16 mouse cellular contexts compared by ENCODE assay signal in the genomic region with DNA sequence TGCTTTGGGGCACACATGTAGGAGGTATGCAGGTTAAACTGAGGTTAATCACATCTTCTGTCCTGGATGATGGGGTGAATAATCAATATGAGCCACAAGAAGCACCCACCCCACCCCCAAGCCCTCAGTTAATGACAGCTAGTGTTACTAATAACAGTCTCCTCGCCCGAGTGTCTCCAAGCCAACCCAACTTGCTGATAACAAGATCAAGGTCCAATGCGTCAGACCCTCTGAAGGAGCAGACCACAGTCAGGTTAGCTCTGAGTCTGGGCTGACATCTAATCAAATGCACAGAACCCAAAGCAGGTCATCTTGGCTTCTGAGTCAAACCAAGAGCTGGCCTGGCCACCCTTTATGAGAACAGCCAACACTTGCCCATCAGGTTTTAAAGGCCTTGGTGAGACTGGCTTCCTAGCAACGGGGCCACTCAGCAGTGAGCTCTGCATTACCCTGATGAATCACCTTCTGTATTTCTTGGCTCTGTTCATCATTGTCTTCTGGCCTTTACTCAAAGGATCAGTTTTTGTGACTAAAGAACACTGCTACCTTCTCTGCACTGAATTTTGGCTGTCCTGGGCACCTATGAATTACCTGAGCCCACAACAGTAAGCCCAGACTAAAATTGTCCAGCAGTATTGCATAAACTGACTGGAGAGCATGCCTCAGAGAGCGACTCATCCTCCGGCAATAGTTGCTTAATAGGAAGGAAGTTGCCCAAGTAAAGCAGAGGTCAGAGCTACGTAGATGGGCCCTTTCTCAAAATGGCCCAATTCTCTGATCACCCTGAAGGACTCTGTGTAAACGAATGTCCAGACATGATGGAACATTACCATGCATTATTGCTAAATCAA. TPM values are rescaled to one million over a fixed set of nuclear protein-coding genes. Genes with fewer than 3 reads are reported as not detected.
DNase-seq lines count a peak whose midpoint lies in the region; ATAC-seq and TF ChIP-seq lines count a peak whose summit lies in the region.
"Had no signal": no experiment of that assay in that cellular context is flagged by ENCODE, and none has a peak within 500 bp of the region (broad histone marks: within the 10 kb centered on the region; RNA-seq: fewer than 3 reads in every experiment).

No protein-coding gene starts in this region.

- no peak for ATAC-seq in midbrain, embryonic 14.5 days (ENCODE audit: low FRiP score, low TSS enrichment)
- no peak for ATAC-seq in midbrain, embryonic 16.5 days
- ATAC-seq in heart, embryonic 12.5 days (ENCODE audit: insufficient number of reproducible peaks, low FRiP score) = no peak
- ATAC-seq: forebrain, embryonic 13.5 days had no signal

- no peaks in the 10 kb centered on the region for H3K36me3 ChIP-seq in heart, adult 2 months (ENCODE audit: control insufficient read depth, insufficient read depth, low read length)
- peaks cover 9% of the 10 kb centered on the region for H3K36me3 ChIP-seq in midbrain, embryonic 14.5 days (ENCODE audit: control insufficient read depth, insufficient read depth, low read length)
- 0 out of 2 replicates have a peak, but pooled peaks cover 7% of the 10 kb centered on the region for H3K36me3 ChIP-seq in midbrain, embryonic 16.5 days (ENCODE audit: control insufficient read depth, insufficient read depth, low read length)
- H3K36me3 ChIP-seq in heart, embryonic 12.5 days = peaks cover 19% of the 10 kb centered on the region

- DNase-seq in heart, adult 11 months = peak; percentile 82
- DNase-seq in heart, adult 2 months = no peak
- peak; percentile 81 for DNase-seq in adipocyte (ENCODE audit: low spot score)
- DNase-seq in monocyte, adult 2 months (ENCODE audit: low read depth in 1 of 2, low spot score in 2 of 2) = peak; percentile 27 to 30
- DNase-seq in midbrain, embryonic 14.5 days = no peak
- DNase-seq: heart, adult 18-20 months; thymus, postnatal 14 days had no signal

- no peaks in the 10 kb centered on the region for H3K9me3 ChIP-seq in midbrain, embryonic 14.5 days (ENCODE audit: control insufficient read depth, low read length)
- H3K9me3 ChIP-seq in midbrain, embryonic 16.5 days (replicated peaks; ENCODE audit: control insufficient read depth, low read length, poor library complexity, severe bottlenecking) = peaks cover 4% of the 10 kb centered on the region; the same call in 1 of the 2 replicates
- H3K9me3 ChIP-seq in heart, embryonic 12.5 days (replicated peaks) = no peaks in the 10 kb centered on the region
- H3K9me3 ChIP-seq: forebrain, embryonic 13.5 days; lung, embryonic 15.5 days had no signal

- 55% methylated on average over 8 of the region's 8 CpGs for WGBS in heart, adult 2 months
- 92% methylated on average over 8 of the region's 8 CpGs for WGBS in midbrain, embryonic 14.5 days
- WGBS in midbrain, embryonic 16.5 days = 88% methylated on average over 8 of the region's 8 CpGs
- 62% methylated on average over 8 of the region's 8 CpGs for WGBS in heart, embryonic 12.5 days

- no peaks in the 10 kb centered on the region for H3K79me2 ChIP-seq in heart, adult 2 months (replicated peaks; ENCODE audit: control insufficient read depth, insufficient read depth, low read length)

- no peak for TF ChIP-seq CTCF in heart, adult 2 months (IDR thresholded peaks at IDR 0.05)
- TF ChIP-seq CTCF in embryonic fibroblast, embryonic 13.5 days (IDR thresholded peaks at IDR 0.05; ENCODE audit: borderline replicate concordance, insufficient read depth, low read length) = no peak

- H3K27ac ChIP-seq in heart, adult 2 months = no peak overlapping the region
- peak overlapping the region; percentile 52; the same call in 1 of the 2 replicates for H3K27ac ChIP-seq in embryonic fibroblast, embryonic 13.5 days (ENCODE audit: insufficient read depth, low read length)
- H3K27ac ChIP-seq in midbrain, embryonic 14.5 days (replicated peaks; ENCODE audit: low read depth, low read length) = no peak overlapping the region
- no peak overlapping the region for H3K27ac ChIP-seq in midbrain, embryonic 16.5 days (ENCODE audit: low read length)
- H3K27ac ChIP-seq in heart, embryonic 12.5 days (ENCODE audit: poor library complexity, severe bottlenecking) = no peak overlapping the region
- H3K27ac ChIP-seq: forebrain, embryonic 13.5 days; lung, embryonic 15.5 days had no signal

- H3K4me1 ChIP-seq in heart, adult 2 months (ENCODE audit: control insufficient read depth, insufficient read depth, low read length) = no peaks in the 10 kb centered on the region
- H3K4me1 ChIP-seq in embryonic fibroblast, embryonic 13.5 days (ENCODE audit: control insufficient read depth, insufficient read depth, low read length) = peaks cover 9% of the 10 kb centered on the region
- no peaks in the 10 kb centered on the region for H3K4me1 ChIP-seq in midbrain, embryonic 14.5 days (ENCODE audit: control insufficient read depth, insufficient read depth, low read length)
- H3K4me1 ChIP-seq in midbrain, embryonic 16.5 days (ENCODE audit: control insufficient read depth, insufficient read depth, low read length) = no peaks in the 10 kb centered on the region
- peaks cover 4% of the 10 kb centered on the region; the same call in 1 of the 2 replicates for H3K4me1 ChIP-seq in heart, embryonic 12.5 days (replicated peaks)
- H3K4me1 ChIP-seq: forebrain, embryonic 13.5 days had no signal

- H3K9ac ChIP-seq in heart, adult 2 months (ENCODE audit: low read depth, low read length) = no peak overlapping the region
- no peak overlapping the region for H3K9ac ChIP-seq in midbrain, embryonic 14.5 days (replicated peaks; ENCODE audit: low read length)
- H3K9ac ChIP-seq in midbrain, embryonic 16.5 days (ENCODE audit: low read depth, low read length) = no peak overlapping the region
- H3K9ac ChIP-seq in heart, embryonic 12.5 days = no peak overlapping the region
- H3K9ac ChIP-seq: forebrain, embryonic 13.5 days; lung, embryonic 15.5 days had no signal

- H3K4me2 ChIP-seq in midbrain, embryonic 14.5 days (ENCODE audit: low read length) = no peak overlapping the region
- no peak overlapping the region for H3K4me2 ChIP-seq in midbrain, embryonic 16.5 days (ENCODE audit: low read length)
- H3K4me2 ChIP-seq in heart, embryonic 12.5 days = no peak overlapping the region
- H3K4me2 ChIP-seq: forebrain, embryonic 13.5 days; lung, embryonic 15.5 days had no signal

- intact Hi-C loops in heart, adult 2 months (cut with DNase I) = no loop called here

- TF ChIP-seq POLR2A in heart, adult 2 months (IDR thresholded peaks at IDR 0.05; ENCODE audit: insufficient read depth, low read depth, low read length) = no peak
- TF ChIP-seq POLR2A in embryonic fibroblast, embryonic 13.5 days (IDR thresholded peaks at IDR 0.05; ENCODE audit: low read depth, low read length) = no peak

- no peak overlapping the region for H3K4me3 ChIP-seq in heart, adult 2 months
- H3K4me3 ChIP-seq in embryonic fibroblast, embryonic 13.5 days (ENCODE audit: insufficient read depth, low read length) = no peak overlapping the region
- H3K4me3 ChIP-seq in midbrain, embryonic 14.5 days (replicated peaks; ENCODE audit: low read depth, low read length) = no peak overlapping the region
- no peak overlapping the region for H3K4me3 ChIP-seq in midbrain, embryonic 16.5 days (ENCODE audit: low read depth, low read length)
- H3K4me3 ChIP-seq in heart, embryonic 12.5 days = no peak overlapping the region
- H3K4me3 ChIP-seq: forebrain, embryonic 13.5 days; lung, embryonic 15.5 days had no signal

- TF ChIP-seq EP300 in heart, adult 2 months (IDR thresholded peaks at IDR 0.05; ENCODE audit: insufficient read depth, low read depth, low read length) = no peak

- H3K27me3 ChIP-seq in heart, adult 2 months (ENCODE audit: control insufficient read depth, insufficient read depth, low read length) = no peaks in the 10 kb centered on the region
- H3K27me3 ChIP-seq in midbrain, embryonic 14.5 days (ENCODE audit: control insufficient read depth, insufficient read depth, low read length) = no peaks in the 10 kb centered on the region
- H3K27me3 ChIP-seq in midbrain, embryonic 16.5 days (ENCODE audit: control insufficient read depth, insufficient read depth, low read depth, low read length) = no peaks in the 10 kb centered on the region
- no peaks in the 10 kb centered on the region for H3K27me3 ChIP-seq in heart, embryonic 12.5 days (replicated peaks)
- H3K27me3 ChIP-seq: forebrain, embryonic 13.5 days; lung, embryonic 15.5 days had no signal

RNA-seq across cellular contexts. Expression of gene Gm13547, which starts 12.7 kb away (rescaled TPM):
- not detected for total RNA-seq in heart, adult 2 months (2021)
- not detected in 2 replicates for polyA plus RNA-seq in heart, adult 2 months (2012; rRNA removed)
- not detected in 2 replicates for polyA plus RNA-seq in embryonic fibroblast, embryonic 13.5 days (2011; ENCODE audit: insufficient read length, low read depth, missing spikeins)
- not detected in 2 replicates for polyA plus RNA-seq in midbrain, embryonic 14.5 days (2014; fragmentation: Nextera tagmentation; extraction: Ambion mirVana)
- not detected in 2 replicates for polyA plus RNA-seq in midbrain, embryonic 16.5 days (2015; fragmentation: Nextera tagmentation; extraction: Ambion mirVana)
- 0.44 TPM in 1 of 2 replicates, not detected in the other for polyA plus RNA-seq in heart, embryonic 12.5 days (2016; fragmentation: Nextera tagmentation; extraction: Ambion mirVana)
- total RNA-seq: heart, adult 18-20 months; left cerebral cortex, adult 18-20 months had no signal
- polyA plus RNA-seq: hindbrain, embryonic 11.5 days; kidney, embryonic 16.5 days; lung, embryonic 15.5 days; neural tube, embryonic 11.5 days had no signal

RNA-seq across cellular contexts. Expression of gene Coq4, which starts 15.5 kb away (rescaled TPM):
- total RNA-seq in heart, adult 2 months (2021) = 10 to 100 TPM; 15.8 to 22.7 TPM
- polyA plus RNA-seq in heart, adult 2 months (2012; rRNA removed) = 28.6 and 38.6 TPM in 2 replicates
- polyA plus RNA-seq in embryonic fibroblast, embryonic 13.5 days (2011; ENCODE audit: insufficient read length, low read depth, missing spikeins) = 9.3 and 12.6 TPM in 2 replicates
- 37.6 and 38.3 TPM in 2 replicates for polyA plus RNA-seq in midbrain, embryonic 14.5 days (2014; fragmentation: Nextera tagmentation; extraction: Ambion mirVana)
- polyA plus RNA-seq in midbrain, embryonic 16.5 days (2015; fragmentation: Nextera tagmentation; extraction: Ambion mirVana) = 38.3 and 40.5 TPM in 2 replicates
- polyA plus RNA-seq in heart, embryonic 12.5 days (2016; fragmentation: Nextera tagmentation; extraction: Ambion mirVana) = 21.8 and 23.8 TPM in 2 replicates

RNA-seq across cellular contexts. Expression of gene Trub2, which starts 16.5 kb away (rescaled TPM):
- 10 to 100 TPM; 24.4 to 32.5 TPM for total RNA-seq in heart, adult 2 months (2021)
- 34.0 and 44.3 TPM in 2 replicates for polyA plus RNA-seq in heart, adult 2 months (2012; rRNA removed)
- 22.5 and 33.3 TPM in 2 replicates for polyA plus RNA-seq in embryonic fibroblast, embryonic 13.5 days (2011; ENCODE audit: insufficient read length, low read depth, missing spikeins)
- 28.0 and 28.8 TPM in 2 replicates for polyA plus RNA-seq in midbrain, embryonic 14.5 days (2014; fragmentation: Nextera tagmentation; extraction: Ambion mirVana)
- 30.8 and 32.8 TPM in 2 replicates for polyA plus RNA-seq in midbrain, embryonic 16.5 days (2015; fragmentation: Nextera tagmentation; extraction: Ambion mirVana)
- 25.8 and 26.6 TPM in 2 replicates for polyA plus RNA-seq in heart, embryonic 12.5 days (2016; fragmentation: Nextera tagmentation; extraction: Ambion mirVana)

RNA-seq across cellular contexts. Expression of gene Gm13420, which starts 20.4 kb away (rescaled TPM):
- not detected for total RNA-seq in heart, adult 2 months (2021)
- polyA plus RNA-seq in heart, adult 2 months (2012; rRNA removed) = not detected in 2 replicates
- polyA plus RNA-seq in embryonic fibroblast, embryonic 13.5 days (2011; ENCODE audit: insufficient read length, low read depth, missing spikeins) = not detected in 2 replicates
- not detected in 2 replicates for polyA plus RNA-seq in midbrain, embryonic 14.5 days (2014; fragmentation: Nextera tagmentation; extraction: Ambion mirVana)
- 0.23 and 0.32 TPM in 2 replicates for polyA plus RNA-seq in midbrain, embryonic 16.5 days (2015; fragmentation: Nextera tagmentation; extraction: Ambion mirVana)
- polyA plus RNA-seq in heart, embryonic 12.5 days (2016; fragmentation: Nextera tagmentation; extraction: Ambion mirVana) = not detected in 2 replicates
- total RNA-seq: heart, adult 18-20 months had no signal
- polyA plus RNA-seq: forebrain, embryonic 13.5 days; hindbrain, embryonic 11.5 days; neural tube, embryonic 11.5 days had no signal

RNA-seq across cellular contexts. Expression of gene Slc27a4, which starts 30.6 kb away (rescaled TPM):
- total RNA-seq in heart, adult 2 months (2021) = 10 to 100 TPM; 16.6 to 18.0 TPM
- polyA plus RNA-seq in heart, adult 2 months (2012; rRNA removed) = 17.0 and 22.6 TPM in 2 replicates
- polyA plus RNA-seq in embryonic fibroblast, embryonic 13.5 days (2011; ENCODE audit: insufficient read length, low read depth, missing spikeins) = 18.5 and 22.1 TPM in 2 replicates
- 36.1 and 40.0 TPM in 2 replicates for polyA plus RNA-seq in midbrain, embryonic 14.5 days (2014; fragmentation: Nextera tagmentation; extraction: Ambion mirVana)
- polyA plus RNA-seq in midbrain, embryonic 16.5 days (2015; fragmentation: Nextera tagmentation; extraction: Ambion mirVana) = 42.6 and 43.2 TPM in 2 replicates
- 10.9 and 11.0 TPM in 2 replicates for polyA plus RNA-seq in heart, embryonic 12.5 days (2016; fragmentation: Nextera tagmentation; extraction: Ambion mirVana)

Comparison
In these comparisons a context has a peak if more than half of its experiments do, and no peak if none do; other contexts are left out.
1. DNase-seq: peak in heart, adult 11 months (single experiment), adipocyte (single experiment) and monocyte, adult 2 months (2 of 2); none in heart, adult 2 months (0 of 2) and midbrain, embryonic 14.5 days (single experiment).